Mouse (Mus musculus): ENCODE results near the gene Usp6nl.
A peak's percentile ranks its signal among the peaks of the same experiment; 100 is the strongest.

The Usp6nl gene

GRCm38 (mm10) chr2:6423661-6424550 lies 101.4 kb downstream of the Usp6nl start:
- DNase-seq: no peak

- no peak for DNase-seq
Measured at GRCm38 (mm10) chr2:6424851-6425250, 102.4 kb downstream of the Usp6nl start.

GRCm38 (mm10) chr2:6436085-6436950 lies 113.9 kb downstream of the Usp6nl start:
- peak; percentile 75 for DNase-seq

GRCm38 (mm10) chr2:6441688-6442087 lies 119.2 kb downstream of the Usp6nl start:
- no peak for DNase-seq

GRCm38 (mm10) chr2:6442302-6442701 lies 119.8 kb downstream of the Usp6nl start:
- DNase-seq: no peak

- no peak for DNase-seq
Measured at GRCm38 (mm10) chr2:6444015-6444414, 121.5 kb downstream of the Usp6nl start.

GRCm38 (mm10) chr2:6444723-6445169 lies 122.3 kb downstream of the Usp6nl start:
- DNase-seq: no peak

- DNase-seq: no peak
Measured at GRCm38 (mm10) chr2:6445858-6446257, 123.4 kb downstream of the Usp6nl start.

GRCm38 (mm10) chr2:6448880-6449279 lies 126.4 kb downstream of the Usp6nl start:
- DNase-seq: no peak

GRCm38 (mm10) chr2:6449656-6450055 lies 127.2 kb downstream of the Usp6nl start:
- DNase-seq: no peak

GRCm38 (mm10) chr2:6450544-6450943 lies 128.1 kb downstream of the Usp6nl start:
- no peak for DNase-seq

GRCm38 (mm10) chr2:6454941-6455516 lies 132.6 kb downstream of the Usp6nl start:
- no peak for DNase-seq

- DNase-seq: no peak
Measured at GRCm38 (mm10) chr2:6459282-6460047, 137.0 kb downstream of the Usp6nl start.

- no peak for DNase-seq
Measured at GRCm38 (mm10) chr2:6462306-6462705, 139.8 kb downstream of the Usp6nl start.

GRCm38 (mm10) chr2:6463772-6464661 lies 141.6 kb downstream of the Usp6nl start:
- DNase-seq: no peak

- DNase-seq: no peak
Measured at GRCm38 (mm10) chr2:6466396-6466795, 143.9 kb downstream of the Usp6nl start.

GRCm38 (mm10) chr2:6467318-6467717 lies 144.9 kb downstream of the Usp6nl start:
- no peak for DNase-seq

GRCm38 (mm10) chr2:6469164-6469563 lies 146.7 kb downstream of the Usp6nl start:
- DNase-seq: peak; percentile 89

- no peak for DNase-seq
Measured at GRCm38 (mm10) chr2:6471110-6471611, 148.7 kb downstream of the Usp6nl start.

- no peak for DNase-seq
Measured at GRCm38 (mm10) chr2:6473829-6474228, 151.4 kb downstream of the Usp6nl start.

GRCm38 (mm10) chr2:6477884-6478283 lies 155.4 kb downstream of the Usp6nl start:
- DNase-seq: no peak
